Mouse (Mus musculus): Measurements from ENCODE around the gene Hoxb7. TPM values are rescaled to one million over a fixed set of nuclear protein-coding genes. Genes with fewer than 3 reads are reported as not detected.

Hoxb7 gene
- polyA plus RNA-seq, 1 experiment from 2014 or later = 3.5 TPM

DNA sequence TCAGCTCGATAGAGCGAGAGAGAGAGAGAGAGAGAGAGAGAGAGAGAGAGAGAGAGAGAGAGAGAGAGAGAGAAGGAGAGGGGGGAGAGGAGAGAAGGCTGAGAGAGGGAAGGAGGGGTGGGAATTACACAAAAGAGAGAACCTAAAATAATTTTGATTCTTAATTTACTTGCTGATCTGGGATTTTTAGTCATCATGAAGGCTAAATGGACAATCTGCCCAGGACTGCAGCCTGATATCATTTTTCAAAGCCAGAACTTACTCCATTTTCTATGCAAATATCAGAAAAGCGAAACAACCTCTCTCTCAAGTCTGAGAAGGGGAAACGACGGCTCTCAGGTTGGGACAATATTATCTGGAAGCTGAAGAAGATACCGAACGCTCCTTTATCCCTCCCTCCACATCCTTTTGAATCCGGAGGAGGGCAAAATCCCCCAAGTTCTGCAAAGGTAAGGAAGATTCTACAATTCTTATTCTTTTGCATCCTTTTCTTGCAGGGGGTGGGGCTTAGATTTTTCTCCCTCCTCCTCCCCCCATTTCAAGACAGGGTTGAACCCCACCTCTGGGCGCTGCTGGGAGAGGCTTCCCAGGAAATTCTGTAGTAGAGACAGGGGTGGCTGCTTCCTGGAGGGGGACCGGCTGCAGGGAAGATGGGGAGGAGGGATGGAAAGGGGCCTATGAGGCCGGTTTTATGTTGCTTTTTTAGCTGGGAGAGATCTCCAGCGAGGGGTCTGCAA, 6.3 kb downstream of the Hoxb7 start:
- no peaks in the 10 kb centered on the region for H3K9me3 ChIP-seq (ENCODE audit: low read depth, low read length)
- no peak for TF ChIP-seq CTCF (IDR thresholded peaks at IDR 0.05; ENCODE audit: low read depth)
- ATAC-seq (ENCODE audit: insufficient read depth) = no peak
- H3K4me2 ChIP-seq = peak overlapping the region; percentile 61; the same call in 1 of the 2 replicates
- H3K4me3 ChIP-seq (ENCODE audit: low read depth, low read length) = peak overlapping the region; percentile 23
- H3K27ac ChIP-seq (ENCODE audit: low read depth) = no peak overlapping the region
- 0 out of 2 replicates have a peak, but pooled peaks cover 4% of the 10 kb centered on the region for H3K4me1 ChIP-seq (ENCODE audit: insufficient read depth)
- no peak for DNase-seq
- no peak overlapping the region for H3K9ac ChIP-seq
- 10% methylated on average over 12 of the region's 12 CpGs for WGBS
- H3K27me3 ChIP-seq (ENCODE audit: insufficient read depth, low read length) = peaks cover 94% of the 10 kb centered on the region
- H3K36me3 ChIP-seq (ENCODE audit: insufficient read depth) = no peaks in the 10 kb centered on the region

DNA sequence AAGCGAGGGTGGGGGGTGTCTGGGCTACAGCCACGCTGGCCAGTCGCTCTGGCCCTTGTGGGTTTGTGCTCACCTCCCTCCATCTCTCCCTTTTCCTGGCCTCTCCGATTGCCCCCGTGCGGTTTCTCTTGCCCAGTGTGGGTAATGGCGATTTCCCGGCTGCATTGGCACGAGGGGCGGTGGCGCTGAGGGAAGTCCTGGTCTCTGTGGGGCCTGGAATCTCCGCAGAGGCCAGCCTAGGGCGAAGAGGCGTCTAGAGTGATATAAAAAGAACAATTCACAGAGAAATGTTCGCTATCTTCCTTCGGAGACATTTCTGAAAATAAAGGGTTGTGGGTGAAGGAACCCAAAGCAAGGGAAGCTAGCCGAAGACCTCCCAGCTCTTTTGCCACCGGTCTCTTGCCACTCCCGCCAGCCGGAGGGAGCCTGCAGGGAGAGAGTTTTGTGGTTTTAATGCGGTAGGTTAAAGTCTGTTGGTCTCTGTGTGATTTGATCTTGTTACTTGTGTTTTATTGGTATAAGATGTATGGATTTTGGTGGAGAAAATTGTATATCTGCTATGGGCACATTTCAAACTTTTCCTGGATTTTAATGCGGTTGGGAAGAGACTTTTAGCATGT, 7.0 kb downstream of the Hoxb7 start:
- WGBS = 19% methylated on average over 22 of the region's 22 CpGs
- ATAC-seq (ENCODE audit: insufficient read depth) = no peak
- Histone ChIP-seq H3K4me1 (ENCODE audit: insufficient read depth) (0 out of 2 replicates have a peak, but pooled peaks cover 4% of the 10 kb centered on the region), H3K4me3 (ENCODE audit: low read depth, low read length) (peak overlapping the region; percentile 23), H3K27ac (ENCODE audit: low read depth) (no peak overlapping the region; the same call in 1 of the 2 replicates), H3K9ac (no peak overlapping the region), H3K9me3 (ENCODE audit: low read depth, low read length) (no peaks in the 10 kb centered on the region), H3K27me3 (ENCODE audit: insufficient read depth, low read length) (peaks cover 93% of the 10 kb centered on the region), H3K36me3 (ENCODE audit: insufficient read depth) (no peaks in the 10 kb centered on the region), H3K4me2 (peak overlapping the region; percentile 61; the same call in 1 of the 2 replicates)
- no peak for TF ChIP-seq CTCF (IDR thresholded peaks at IDR 0.05; ENCODE audit: low read depth)
- DNase-seq = no peak

DNA sequence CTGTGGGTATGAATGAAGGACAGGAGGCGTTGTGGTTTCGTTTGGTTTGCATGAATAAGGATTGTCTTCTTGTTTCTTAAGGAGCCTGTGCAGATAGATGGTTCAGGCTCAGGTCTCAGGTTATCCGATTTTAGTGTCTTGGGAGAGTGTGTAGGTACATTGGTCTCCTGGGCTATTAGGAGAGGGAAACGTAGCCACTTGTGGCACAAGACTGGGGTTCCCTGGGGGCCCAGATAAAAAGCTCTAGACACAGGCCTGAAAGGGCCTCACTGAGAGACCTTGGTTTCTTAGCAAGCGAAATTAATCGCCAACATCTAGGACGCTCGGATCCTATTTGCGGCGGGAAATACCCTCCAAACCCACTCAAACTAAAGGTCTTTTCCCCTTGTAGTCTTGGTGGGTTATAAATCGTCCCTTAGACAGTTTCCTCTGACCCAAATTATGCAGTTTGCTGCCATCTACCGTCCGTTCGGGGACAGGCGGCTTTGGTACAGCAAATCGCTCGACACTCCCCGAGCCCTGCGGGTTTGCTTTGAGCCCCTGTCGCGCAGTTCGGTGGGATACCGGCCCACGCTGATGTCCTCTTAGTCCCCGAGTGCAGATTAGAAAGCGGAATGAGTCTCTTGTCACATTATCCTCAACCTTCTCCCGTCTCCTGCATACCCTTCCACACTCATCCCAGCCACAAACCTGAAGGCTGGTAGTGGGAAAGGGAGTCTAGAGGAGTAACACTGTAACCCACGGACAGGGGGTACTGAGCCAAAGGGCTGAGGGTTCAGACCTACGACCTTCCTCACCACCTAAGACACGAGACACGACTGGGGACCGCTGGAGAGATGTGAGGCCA, 8.0 kb downstream of the Hoxb7 start:
- H3K9ac ChIP-seq = 0 out of 2 replicates have a peak overlapping the region, but pooled peaks have one; percentile 26
- H3K4me2 ChIP-seq = peak overlapping the region; percentile 61
- H3K27me3 ChIP-seq (ENCODE audit: insufficient read depth, low read length) = peaks cover 97% of the 10 kb centered on the region

DNA sequence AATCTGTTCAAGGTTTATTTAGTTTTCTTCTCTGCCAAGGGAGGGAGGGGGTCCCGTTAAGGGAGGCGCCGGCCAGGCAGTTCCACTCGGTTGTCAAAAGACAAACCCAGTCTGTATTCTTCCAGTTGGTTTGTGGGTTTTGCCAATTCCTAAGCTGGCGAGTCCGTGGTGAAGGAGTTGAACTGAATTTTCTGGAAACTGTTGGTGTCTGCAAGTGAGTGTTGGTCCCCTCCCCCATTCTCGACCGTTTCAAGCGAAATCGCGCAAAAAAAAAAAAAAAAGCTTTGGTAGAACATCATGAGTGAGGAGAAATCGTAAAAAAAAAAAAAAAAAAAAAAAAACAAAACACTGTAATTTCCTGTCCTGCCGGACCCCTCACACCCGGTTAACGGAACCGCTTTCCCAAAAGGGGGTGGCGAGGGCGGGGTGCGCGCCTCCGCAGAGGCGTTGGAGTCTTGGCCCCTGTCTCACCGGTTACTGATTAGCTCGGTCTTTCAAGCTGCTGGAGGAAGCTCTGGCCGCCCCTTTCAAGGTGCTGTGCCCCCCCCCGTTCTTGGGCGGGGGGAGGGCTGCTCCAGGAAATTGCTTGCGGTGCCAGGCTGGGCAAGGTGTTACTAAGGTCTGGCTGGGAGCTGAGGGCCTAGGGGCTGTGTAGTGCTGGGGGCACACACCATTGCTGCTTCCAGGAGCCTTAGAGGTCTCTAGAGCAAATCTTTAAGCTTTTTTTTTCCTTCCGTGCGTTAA, 8.8 kb downstream of the Hoxb7 start:
- TF ChIP-seq CTCF (IDR thresholded peaks at IDR 0.05; ENCODE audit: low read depth) = no peak
- Histone ChIP-seq H3K9me3 (ENCODE audit: low read depth, low read length) (no peaks in the 10 kb centered on the region), H3K27me3 (ENCODE audit: insufficient read depth, low read length) (peaks cover 97% of the 10 kb centered on the region), H3K36me3 (ENCODE audit: insufficient read depth) (no peaks in the 10 kb centered on the region), H3K9ac (peak overlapping the region; percentile 42), H3K4me2 (peak overlapping the region; percentile 61), H3K27ac (ENCODE audit: low read depth) (no peak overlapping the region), H3K4me3 (ENCODE audit: low read depth, low read length) (peak overlapping the region; percentile 23), H3K4me1 (ENCODE audit: insufficient read depth) (0 out of 2 replicates have a peak, but pooled peaks cover 4% of the 10 kb centered on the region)
- DNase-seq (peak; percentile 62), ATAC-seq (ENCODE audit: insufficient read depth) (no peak)
- 2% methylated on average over 30 of the region's 30 CpGs for WGBS

More for the DNA sequence above, 8.0 kb downstream of the Hoxb7 start:
- WGBS = 2% methylated on average over 32 of the region's 32 CpGs
- ATAC-seq (ENCODE audit: insufficient read depth) (0 out of 2 replicates have a peak, but pooled peaks have one; percentile 18), DNase-seq (peak; percentile 96)
- no peaks in the 10 kb centered on the region for H3K9me3 ChIP-seq (ENCODE audit: low read depth, low read length)
- 0 out of 2 replicates have a peak, but pooled peaks cover 4% of the 10 kb centered on the region for H3K4me1 ChIP-seq (ENCODE audit: insufficient read depth)
- peak; percentile 80 for TF ChIP-seq CTCF (IDR thresholded peaks at IDR 0.05; ENCODE audit: low read depth)
- no peaks in the 10 kb centered on the region for H3K36me3 ChIP-seq (ENCODE audit: insufficient read depth)
- no peak overlapping the region for H3K27ac ChIP-seq (ENCODE audit: low read depth)
- H3K4me3 ChIP-seq (ENCODE audit: low read depth, low read length) = peak overlapping the region; percentile 23

DNA sequence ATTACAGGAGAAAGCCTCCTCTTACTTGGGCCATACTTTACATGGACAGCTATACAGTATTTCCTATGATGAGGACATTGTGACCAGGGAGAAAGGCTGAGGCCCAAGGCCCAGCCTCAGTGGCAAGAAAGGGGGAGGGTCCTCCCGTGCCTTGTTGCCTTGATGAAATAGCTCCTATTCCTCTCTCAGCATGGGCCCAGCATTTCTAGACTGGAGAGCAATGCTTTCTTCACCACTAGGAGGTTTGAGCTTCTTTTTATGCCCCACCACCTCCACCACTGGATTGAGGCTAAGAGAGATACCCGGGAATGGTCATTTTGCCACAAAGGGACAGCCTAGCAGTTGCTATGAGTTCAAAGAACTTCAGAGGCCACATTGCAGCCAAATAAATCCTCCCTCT, 10.6 kb downstream of the Hoxb7 start:
- TF ChIP-seq CTCF (IDR thresholded peaks at IDR 0.05; ENCODE audit: low read depth) = peak; percentile 32; the same call in 1 of the 2 replicates
- ATAC-seq (ENCODE audit: insufficient read depth) (no peak), DNase-seq (no peak)
- Histone ChIP-seq H3K4me1 (ENCODE audit: insufficient read depth) (0 out of 2 replicates have a peak, but pooled peaks cover 4% of the 10 kb centered on the region), H3K4me3 (ENCODE audit: low read depth, low read length) (no peak overlapping the region), H3K36me3 (ENCODE audit: insufficient read depth) (no peaks in the 10 kb centered on the region), H3K4me2 (peak overlapping the region; percentile 2; the same call in 1 of the 2 replicates), H3K9me3 (ENCODE audit: low read depth, low read length) (no peaks in the 10 kb centered on the region), H3K9ac (no peak overlapping the region), H3K27me3 (ENCODE audit: insufficient read depth, low read length) (peaks cover 97% of the 10 kb centered on the region), H3K27ac (ENCODE audit: low read depth) (no peak overlapping the region)
- 32% methylated on average over 2 of the region's 2 CpGs for WGBS

DNA sequence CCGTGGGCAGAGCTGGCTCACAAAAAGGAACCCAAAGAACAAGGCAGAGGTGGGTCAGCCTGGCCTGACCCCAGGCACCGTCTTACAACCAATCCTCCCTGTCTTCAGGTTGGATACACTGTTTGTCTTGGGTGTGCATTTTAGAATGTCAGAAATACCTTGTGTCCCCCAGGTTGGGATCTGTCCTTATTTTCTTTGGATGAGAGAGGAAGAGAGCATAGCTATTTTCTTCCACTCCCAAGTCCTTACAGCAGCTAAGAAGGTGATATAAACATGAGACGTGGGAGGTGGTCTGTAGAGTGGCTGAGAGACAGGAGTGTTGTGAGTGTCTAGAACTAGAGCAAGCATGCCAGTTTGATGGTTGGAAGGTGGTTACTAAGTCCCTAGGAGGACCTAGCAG, 11.0 kb downstream of the Hoxb7 start:
- Histone ChIP-seq H3K36me3 (ENCODE audit: insufficient read depth) (no peaks in the 10 kb centered on the region), H3K4me1 (ENCODE audit: insufficient read depth) (0 out of 2 replicates have a peak, but pooled peaks cover 4% of the 10 kb centered on the region), H3K27ac (ENCODE audit: low read depth) (no peak overlapping the region), H3K9me3 (ENCODE audit: low read depth, low read length) (no peaks in the 10 kb centered on the region), H3K4me2 (peak overlapping the region; percentile 2; the same call in 1 of the 2 replicates), H3K4me3 (ENCODE audit: low read depth, low read length) (no peak overlapping the region), H3K27me3 (ENCODE audit: insufficient read depth, low read length) (peaks cover 97% of the 10 kb centered on the region), H3K9ac (no peak overlapping the region)
- 31% methylated on average over 3 of the region's 3 CpGs for WGBS
- DNase-seq = no peak
- ATAC-seq (ENCODE audit: insufficient read depth) = no peak
- no peak for TF ChIP-seq CTCF (IDR thresholded peaks at IDR 0.05; ENCODE audit: low read depth)

Data from lung, embryonic 14.5 days (tissue).